Mouse (Mus musculus) neural tube, embryonic 14.5 days (tissue): Measurements from ENCODE around the gene Bet1l. TPM values are rescaled to one million over a fixed set of nuclear protein-coding genes. Genes with fewer than 3 reads are reported as not detected.
"Not testable (repeated sequence)": the region's sequence is repeated elsewhere in the genome, so short reads cannot be mapped to it uniquely, and the experiment has no call there.

Experiments used
- ATAC-seq: fragments of 200-750 bp; cut with Nextera tagmentation; 2 replicates; pipeline ENCODE4 v1.8.0; 2017; ENCODE audit warnings: low read depth, mild to moderate bottlenecking, moderate TSS enrichment, moderate library complexity
- H3K27ac ChIP-seq: fragments of 300-500 bp; sonication (generic); 2 replicates; pipeline ENCODE4 v1.5.1; 2014; ENCODE audit warnings: low read depth, mild to moderate bottlenecking, control low read depth, low read length, moderate library complexity, mixed read lengths
- H3K27me3 ChIP-seq: fragments of 300-500 bp; sonication (generic); 2 replicates; pipeline ENCODE4 v1.6.1; 2014; ENCODE audit warnings: low read length; ENCODE audit not compliant: control insufficient read depth, insufficient read depth
- H3K36me3 ChIP-seq: fragments of 300-500 bp; sonication (generic); 2 replicates; pipeline ENCODE4 v1.6.1; 2014; ENCODE audit warnings: low read length, mixed read lengths; ENCODE audit not compliant: control insufficient read depth, insufficient read depth
- H3K4me1 ChIP-seq: fragments of 300-500 bp; sonication (generic); 2 replicates; pipeline ENCODE4 v1.6.1; 2014; ENCODE audit warnings: low read length; ENCODE audit not compliant: control insufficient read depth, insufficient read depth
- H3K4me2 ChIP-seq: fragments of 300-500 bp; sonication (generic); 2 replicates; pipeline ENCODE4 v1.6.1; 2014; ENCODE audit warnings: mild to moderate bottlenecking, low read depth, low read length, control low read depth
- H3K4me3 ChIP-seq: fragments of 300-500 bp; sonication (generic); 2 replicates; pipeline ENCODE4 v1.5.1; 2014; ENCODE audit warnings: low read depth, low read length, control low read depth, mixed read lengths
- H3K9ac ChIP-seq: fragments of 300-500 bp; sonication (generic); replicated peaks from 2 replicates; pipeline ENCODE4 v1.6.1; 2014; ENCODE audit warnings: low read depth, mild to moderate bottlenecking, control low read depth, low read length, mixed read lengths
- H3K9me3 ChIP-seq: fragments of 300-500 bp; sonication (generic); 2 replicates; pipeline ENCODE4 v1.6.1; 2016; ENCODE audit warnings: low read length; ENCODE audit not compliant: control insufficient read depth
- WGBS: fragments of 180-500 bp; shearing (Covaris S2); extraction: QIAGEN DNeasy Blood & Tissue Kit; methylation state at CpG from one replicate; pipeline ENCODE4 v1.1.7; 2014; 5-methylcytosine and 5-hydroxymethylcytosine counted together
- polyA plus RNA-seq: library from polyadenylated mRNA; unstranded; fragments of >200 nt; fragmentation: Nextera tagmentation; extraction: Ambion mirVana; gene quantifications from 2 replicates; pipeline ENCODE4 v1.2.1, GENCODE M21; 2014

Gene Bet1l
- polyA plus RNA-seq, 1 experiment from 2014 or later, result 55.8 TPM

DNA sequence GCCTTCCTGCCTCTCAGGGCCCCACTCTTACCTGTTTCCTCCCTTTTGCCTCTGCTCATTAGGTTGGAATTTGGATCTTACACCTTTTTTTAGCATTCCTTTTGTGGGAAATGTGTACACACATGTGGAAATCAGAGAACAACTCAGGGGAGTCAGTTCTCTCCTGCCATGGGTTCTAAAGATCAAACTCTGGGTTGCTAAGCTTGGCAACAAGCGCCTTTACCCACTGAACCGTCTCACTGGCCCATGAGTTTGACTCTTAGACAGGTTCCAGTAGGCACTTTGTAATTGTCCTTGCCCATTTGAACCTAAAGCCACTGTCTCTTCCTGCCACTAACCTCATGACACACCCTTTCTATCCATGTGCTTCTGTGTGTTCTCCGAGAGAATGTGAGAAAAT is 37.2 kb upstream of the Bet1l start:
- H3K27me3 ChIP-seq, result no peaks in the 10 kb centered on the region
- no peak overlapping the region for H3K27ac ChIP-seq
- no peaks in the 10 kb centered on the region for H3K4me1 ChIP-seq
- H3K4me2 ChIP-seq, result no peak overlapping the region
- H3K9ac ChIP-seq, result no peak overlapping the region
- WGBS, result 95% methylated on average over 3 of the region's 3 CpGs
- ATAC-seq, result no peak
- H3K36me3 ChIP-seq, result peaks cover 53% of the 10 kb centered on the region
- no peaks in the 10 kb centered on the region for H3K9me3 ChIP-seq
- H3K4me3 ChIP-seq, result no peak overlapping the region

DNA sequence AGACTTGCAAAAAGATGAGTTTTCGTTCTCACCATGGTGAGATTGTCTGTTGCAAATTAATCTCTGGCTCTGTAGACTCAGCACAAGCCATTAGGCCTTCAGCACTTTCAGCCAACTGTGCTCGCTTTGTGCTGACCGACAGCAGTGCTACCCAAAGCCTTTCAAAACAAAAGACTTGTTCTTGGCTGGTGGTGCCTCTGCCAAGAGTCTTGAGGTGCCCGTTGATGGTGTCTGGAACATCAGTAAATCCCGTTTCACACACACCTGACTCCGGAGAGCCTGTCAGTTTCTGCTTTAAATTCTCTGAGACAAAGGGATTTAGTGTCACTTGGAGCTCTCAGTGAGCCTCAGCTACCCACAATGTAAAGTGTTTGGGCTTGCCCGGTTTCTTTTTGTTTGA is 36.7 kb upstream of the Bet1l start:
- WGBS, result 92% methylated on average over 7 of the region's 7 CpGs
- no peaks in the 10 kb centered on the region for H3K4me1 ChIP-seq
- H3K27me3 ChIP-seq, result no peaks in the 10 kb centered on the region
- no peak overlapping the region for H3K4me2 ChIP-seq
- H3K9ac ChIP-seq, result no peak overlapping the region
- no peaks in the 10 kb centered on the region for H3K9me3 ChIP-seq
- H3K27ac ChIP-seq, result no peak overlapping the region
- no peak for ATAC-seq
- H3K36me3 ChIP-seq, result peaks cover 56% of the 10 kb centered on the region
- no peak overlapping the region for H3K4me3 ChIP-seq

DNA sequence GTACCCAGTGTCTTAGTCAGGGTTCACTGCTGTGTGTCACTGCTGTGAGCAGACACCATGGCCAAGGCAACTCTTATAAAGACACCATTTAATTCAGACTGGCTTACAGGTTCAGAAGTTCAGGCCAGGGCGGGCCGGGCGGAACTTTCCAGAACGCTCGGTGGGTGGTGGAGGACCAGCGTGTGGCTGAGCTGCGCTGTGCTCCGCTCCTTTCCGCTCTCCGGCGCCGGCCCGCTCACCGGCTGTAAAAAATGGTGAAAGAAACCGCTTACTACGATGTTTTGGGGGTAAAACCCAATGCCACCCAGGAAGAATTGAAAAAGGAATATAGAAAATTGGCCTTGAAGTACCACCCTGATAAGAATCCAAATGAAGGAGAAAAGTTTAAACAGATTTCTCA is 33.3 kb upstream of the Bet1l start:
- H3K4me3 ChIP-seq, ATAC-seq, H3K9me3 ChIP-seq, H3K4me1 ChIP-seq, H3K4me2 ChIP-seq, H3K9ac ChIP-seq, H3K27me3 ChIP-seq, H3K27ac ChIP-seq: not testable (repeated sequence)
- 97% methylated on average over 16 of the region's 16 CpGs for WGBS
- peaks cover 61% of the 10 kb centered on the region for H3K36me3 ChIP-seq

DNA sequence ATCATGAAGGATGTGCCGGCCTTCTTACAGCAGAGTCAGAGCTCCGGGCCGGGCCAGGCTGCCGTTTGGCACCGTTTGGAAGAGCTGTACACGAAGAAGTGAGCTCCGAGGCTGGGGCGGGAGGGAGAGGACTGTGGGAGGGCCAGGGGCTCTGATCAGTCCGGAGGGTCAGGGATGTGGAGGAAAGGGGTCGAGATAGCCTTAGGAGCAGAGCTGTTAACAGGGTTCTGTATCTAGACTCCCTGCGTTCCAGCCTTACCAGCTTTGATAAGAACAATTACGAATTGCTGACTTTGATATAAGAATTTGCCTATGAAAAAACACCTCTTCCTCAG is 25.1 kb upstream of the Bet1l start:
- WGBS, result under 1% methylated on average over 12 of the region's 12 CpGs
- Histone ChIP-seq H3K4me1 (peaks cover 4% of the 10 kb centered on the region; the same call in 1 of the 2 replicates), H3K27me3 (no peaks in the 10 kb centered on the region), H3K9ac (peak overlapping the region; percentile 88), H3K4me3 (peak overlapping the region; percentile 92), H3K9me3 (no peaks in the 10 kb centered on the region), H3K4me2 (peak overlapping the region; percentile 70), H3K27ac (peak overlapping the region; percentile 82), H3K36me3 (peaks cover 15% of the 10 kb centered on the region)
- peak; percentile 47; the same call in 1 of the 2 replicates for ATAC-seq

DNA sequence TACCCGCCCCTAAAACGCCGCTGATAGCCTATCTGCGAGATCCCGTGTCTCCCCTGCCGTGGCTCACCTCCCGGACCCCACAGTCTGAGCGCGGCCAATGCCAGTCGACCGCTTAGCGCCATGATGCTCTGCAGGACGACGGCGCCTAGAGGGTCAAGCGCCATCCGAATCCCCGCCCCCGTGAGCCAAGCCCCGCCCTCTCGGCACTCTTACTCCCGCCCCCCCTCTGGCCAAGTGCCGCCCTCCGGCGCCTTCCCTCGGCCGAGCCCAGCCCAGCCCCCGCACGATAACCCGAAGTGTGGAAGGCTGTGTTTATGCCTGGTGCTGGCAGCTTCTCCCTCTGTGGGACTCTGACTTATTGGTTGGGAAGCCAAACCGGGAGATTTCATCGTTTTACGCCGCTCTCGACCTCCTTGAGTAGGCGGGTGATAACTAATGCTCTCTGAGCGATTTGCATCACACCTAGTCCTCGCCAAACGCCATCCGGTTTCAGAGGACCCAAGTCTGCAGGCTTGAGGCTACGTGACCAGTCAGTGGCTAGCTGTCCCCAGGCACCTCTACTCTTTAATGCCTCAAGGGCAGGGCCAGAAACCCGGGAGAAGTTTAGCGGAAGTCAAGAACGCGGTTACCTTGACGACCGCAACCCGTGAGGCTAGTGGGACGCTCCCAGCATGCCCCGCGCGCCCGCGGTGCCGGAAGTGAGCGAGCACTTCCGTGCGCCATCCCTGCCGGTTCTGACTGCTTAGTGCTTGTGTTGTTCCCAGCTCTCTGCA is 24.5 kb upstream of the Bet1l start, which contains the start of the genes Psmd13 and Sirt3:
Gene Psmd13, plus strand, starts transcription at position 273 of the 773 bp plus-strand sequence.
Gene Sirt3, minus strand, starts transcription at position 614 of the 773 bp plus-strand sequence.
- H3K9ac ChIP-seq, result peak within 1 kb of the TSS; percentile 88
- peaks cover 19% of the 10 kb centered on the region for H3K36me3 ChIP-seq
- H3K4me1 ChIP-seq, result peaks cover 4% of the 10 kb centered on the region; the same call in 1 of the 2 replicates
- under 1% methylated on average over 51 of the region's 59 CpGs for WGBS
- H3K9me3 ChIP-seq, result no peaks in the 10 kb centered on the region
- ATAC-seq, result peak; percentile 98
- H3K4me3 ChIP-seq, result peak within 1 kb of the TSS; percentile 92
- H3K27me3 ChIP-seq, result no peaks in the 10 kb centered on the region
- H3K4me2 ChIP-seq, result peak within 1 kb of the TSS; percentile 70
- peak within 1 kb of the TSS; percentile 82 for H3K27ac ChIP-seq

GRCm38 (mm10) chr7:140880865-140881515 is 23.6 kb upstream of the Bet1l start:
- no peaks in the 10 kb centered on the region for H3K27me3 ChIP-seq
- peaks cover 18% of the 10 kb centered on the region for H3K36me3 ChIP-seq
- H3K9me3 ChIP-seq, result no peaks in the 10 kb centered on the region
- H3K4me1 ChIP-seq, result peaks cover 4% of the 10 kb centered on the region; the same call in 1 of the 2 replicates
- H3K27ac ChIP-seq, result no peak overlapping the region
- WGBS, result 27% methylated on average over 8 of the region's 8 CpGs
- no peak for ATAC-seq
- peak overlapping the region; percentile 92 for H3K4me3 ChIP-seq
- H3K4me2 ChIP-seq, result peak overlapping the region; percentile 70
- H3K9ac ChIP-seq, result peak overlapping the region; percentile 88

DNA sequence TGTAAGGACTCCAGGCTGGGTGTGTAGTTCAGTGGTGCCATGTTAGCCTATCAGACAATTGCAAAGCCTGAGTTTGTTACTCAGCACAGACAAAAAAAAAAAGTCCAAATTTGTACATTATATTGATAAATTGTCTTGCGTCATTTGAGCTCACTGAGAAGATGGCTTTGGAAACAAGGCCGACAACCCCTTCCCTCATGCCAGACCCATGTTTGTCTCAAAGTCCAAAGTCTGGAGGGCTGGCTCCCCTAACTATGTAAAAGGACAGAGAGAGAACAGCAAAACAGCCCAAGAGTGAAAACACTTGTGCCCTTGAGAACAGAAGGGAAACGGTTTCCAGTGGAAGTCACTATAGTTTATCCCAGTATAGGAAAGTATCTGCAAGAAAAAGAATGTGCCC is 23.0 kb upstream of the Bet1l start:
- Histone ChIP-seq H3K27me3 (no peaks in the 10 kb centered on the region), H3K9me3 (no peaks in the 10 kb centered on the region), H3K4me2 (no peak overlapping the region), H3K27ac (no peak overlapping the region), H3K9ac (no peak overlapping the region), H3K4me1 (peaks cover 4% of the 10 kb centered on the region; the same call in 1 of the 2 replicates), H3K36me3 (peaks cover 17% of the 10 kb centered on the region; the same call in 1 of the 2 replicates), H3K4me3 (no peak overlapping the region)
- no peak for ATAC-seq
- WGBS, result 89% methylated on average over 3 of the region's 3 CpGs

GRCm38 (mm10) chr7:140879355-140879754 is 22.0 kb upstream of the Bet1l start:
- no peak for ATAC-seq
- Histone ChIP-seq H3K4me2 (no peak overlapping the region), H3K27me3 (no peaks in the 10 kb centered on the region), H3K4me3 (no peak overlapping the region), H3K36me3 (peaks cover 20% of the 10 kb centered on the region), H3K9ac (no peak overlapping the region), H3K4me1 (peaks cover 4% of the 10 kb centered on the region; the same call in 1 of the 2 replicates), H3K27ac (no peak overlapping the region), H3K9me3 (no peaks in the 10 kb centered on the region)
- 89% methylated on average over 7 of the region's 7 CpGs for WGBS

- no peaks in the 10 kb centered on the region; the same call in 1 of the 2 replicates for H3K4me1 ChIP-seq
- no peak overlapping the region for H3K9ac ChIP-seq
- H3K36me3 ChIP-seq, result peaks cover 20% of the 10 kb centered on the region
- H3K27me3 ChIP-seq, result no peaks in the 10 kb centered on the region
- ATAC-seq, result no peak
- H3K4me2 ChIP-seq, result no peak overlapping the region
- H3K4me3 ChIP-seq, result no peak overlapping the region
- WGBS, result 92% methylated on average over 6 of the region's 6 CpGs
- H3K9me3 ChIP-seq, result no peaks in the 10 kb centered on the region
- H3K27ac ChIP-seq, result no peak overlapping the region
Measured at GRCm38 (mm10) chr7:140877364-140877763, 20.0 kb upstream of the Bet1l start.
